Mouse (Mus musculus): Measurements from ENCODE around the gene Gm37240.

GRCm38 (mm10) chr3:84595677-84596234 lies 1291.6 kb downstream of the Gm37240 start:
- TF ChIP-seq CTCF (IDR thresholded peaks at IDR 0.05; ENCODE audit: low read depth, low read length): no peak
- no peak for TF ChIP-seq POLR2A (IDR thresholded peaks at IDR 0.05; ENCODE audit: borderline replicate concordance, low read depth, low read length)

All from bone marrow macrophage, adult 2 months (primary cell).